Mouse (Mus musculus): Measurements from ENCODE around the gene Irf2bpl. TPM values are rescaled to one million over a fixed set of nuclear protein-coding genes. Genes with fewer than 3 reads are reported as not detected.

Gene Irf2bpl
- polyA plus RNA-seq, 1 experiment, result 97.5 TPM

DNA sequence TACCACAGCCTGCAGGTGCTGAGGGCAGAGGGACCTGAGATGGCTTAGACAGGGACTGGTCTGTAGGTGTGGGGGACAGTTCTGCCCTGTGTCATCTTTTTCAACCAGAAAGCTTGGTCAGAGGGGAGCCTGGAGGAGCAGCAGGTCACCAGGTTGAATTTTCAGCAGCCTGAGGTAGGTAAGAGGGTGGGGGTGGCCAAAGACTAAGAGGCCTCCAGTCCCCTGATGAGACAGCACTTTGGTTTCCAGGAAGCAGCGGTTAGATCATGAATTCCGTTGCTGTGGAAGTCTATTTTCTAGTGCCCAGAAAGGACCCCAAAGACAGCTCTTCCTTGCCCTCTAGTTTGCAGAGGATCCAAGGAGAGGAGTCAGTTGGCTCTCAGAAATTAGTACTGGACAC is 29.8 kb upstream of the Irf2bpl start:
- DNase-seq (ENCODE audit: low read depth), result no peak
- no peak for TF ChIP-seq POLR2A (IDR thresholded peaks at IDR 0.05; ENCODE audit: borderline replicate concordance, extremely low read depth, insufficient read depth, insufficient read length, poor library complexity, severe bottlenecking)
- TF ChIP-seq CTCF (IDR thresholded peaks at IDR 0.05; ENCODE audit: borderline replicate concordance, extremely low read depth, insufficient read depth, insufficient read length), result no peak

DNA sequence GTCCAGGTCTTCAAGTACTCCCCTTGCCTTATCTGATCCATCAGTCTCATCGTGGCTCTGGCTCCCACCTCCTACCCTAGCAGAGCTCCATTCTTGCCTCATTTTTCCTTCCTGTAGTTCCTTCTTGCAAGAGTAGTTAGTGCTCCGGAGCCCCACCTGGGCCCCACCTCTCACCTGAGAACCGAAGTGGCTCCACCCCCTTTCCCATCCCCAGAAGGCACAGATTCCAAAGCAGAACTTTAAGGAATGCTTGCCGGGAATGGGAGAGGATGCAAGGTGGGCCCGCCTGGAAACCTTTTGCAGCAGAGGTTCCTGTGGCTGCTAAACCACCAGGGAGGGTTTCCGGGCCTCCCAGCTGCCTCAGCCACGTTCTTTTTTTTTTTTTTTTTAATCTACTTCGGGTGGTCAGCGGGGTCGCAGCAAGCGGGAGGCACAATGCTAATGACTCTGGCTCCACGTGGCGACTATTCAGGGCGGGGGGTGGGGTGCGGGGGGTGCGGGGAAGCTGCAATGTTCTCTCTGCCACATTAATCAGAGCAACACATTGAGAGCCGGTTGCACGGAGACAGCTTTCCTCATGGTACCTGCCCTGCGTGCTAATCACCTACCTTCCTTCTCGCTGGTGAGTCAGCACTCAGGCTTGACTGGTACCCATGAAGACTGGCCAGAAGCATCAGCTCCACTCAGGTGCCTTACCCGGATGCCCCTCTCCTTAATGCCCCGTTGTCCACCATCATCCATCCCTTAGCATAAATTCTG is 27.9 kb upstream of the Irf2bpl start:
- TF ChIP-seq CTCF (IDR thresholded peaks at IDR 0.05; ENCODE audit: borderline replicate concordance, extremely low read depth, insufficient read depth, insufficient read length), result no peak
- TF ChIP-seq POLR2A (IDR thresholded peaks at IDR 0.05; ENCODE audit: borderline replicate concordance, extremely low read depth, insufficient read depth, insufficient read length, poor library complexity, severe bottlenecking), result no peak
- peak; percentile 65 for DNase-seq (ENCODE audit: low read depth)

DNA sequence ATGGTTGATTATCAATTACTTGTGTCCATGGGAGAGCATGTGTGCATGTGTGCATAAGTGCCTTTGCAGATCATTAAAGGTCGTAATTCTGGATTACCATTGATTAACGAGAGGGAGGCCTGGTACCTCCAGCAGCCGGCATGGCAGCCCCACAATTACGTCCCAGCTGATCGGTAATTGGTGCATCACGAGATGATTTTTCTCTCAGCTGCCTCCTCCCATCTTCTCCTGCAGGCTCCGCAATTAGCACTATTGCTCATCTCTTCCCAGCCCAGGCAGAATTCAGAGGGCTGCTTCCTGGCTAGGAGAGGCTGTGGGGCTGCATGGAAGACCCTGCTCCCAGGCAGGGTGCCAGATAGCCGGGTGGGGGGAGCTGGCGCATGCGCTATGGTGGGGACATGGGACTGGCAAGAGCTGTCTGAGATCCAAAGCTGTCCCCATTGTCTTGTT is 26.9 kb upstream of the Irf2bpl start:
- peak; percentile 98 for DNase-seq (ENCODE audit: low read depth)
- TF ChIP-seq POLR2A (IDR thresholded peaks at IDR 0.05; ENCODE audit: borderline replicate concordance, extremely low read depth, insufficient read depth, insufficient read length, poor library complexity, severe bottlenecking), result no peak
- TF ChIP-seq CTCF (IDR thresholded peaks at IDR 0.05; ENCODE audit: borderline replicate concordance, extremely low read depth, insufficient read depth, insufficient read length), result no peak

DNA sequence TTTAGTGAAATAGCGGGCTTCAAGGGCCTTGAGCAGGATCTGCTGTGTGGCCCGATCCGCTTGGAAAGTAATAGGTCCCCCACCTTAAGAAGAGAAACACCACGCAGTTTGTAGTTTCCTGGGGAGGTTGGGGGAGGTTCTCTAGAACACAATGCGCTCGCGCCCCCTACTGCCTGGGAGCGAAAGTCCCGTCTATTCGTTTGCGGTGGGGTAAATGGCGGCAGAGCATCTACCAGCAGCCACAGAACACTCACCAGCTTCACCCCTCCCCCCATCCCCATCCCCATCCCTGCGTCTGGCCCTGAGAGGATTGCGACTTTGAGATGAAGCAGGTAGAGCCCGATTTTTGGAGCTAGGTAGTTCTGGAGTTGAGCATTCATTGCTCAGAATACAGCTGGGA is 21.8 kb upstream of the Irf2bpl start:
- peak; percentile 91 for DNase-seq (ENCODE audit: low read depth)
- peak; percentile 87 for TF ChIP-seq CTCF (IDR thresholded peaks at IDR 0.05; ENCODE audit: borderline replicate concordance, extremely low read depth, insufficient read depth, insufficient read length)
- TF ChIP-seq POLR2A (IDR thresholded peaks at IDR 0.05; ENCODE audit: borderline replicate concordance, extremely low read depth, insufficient read depth, insufficient read length, poor library complexity, severe bottlenecking), result no peak

DNA sequence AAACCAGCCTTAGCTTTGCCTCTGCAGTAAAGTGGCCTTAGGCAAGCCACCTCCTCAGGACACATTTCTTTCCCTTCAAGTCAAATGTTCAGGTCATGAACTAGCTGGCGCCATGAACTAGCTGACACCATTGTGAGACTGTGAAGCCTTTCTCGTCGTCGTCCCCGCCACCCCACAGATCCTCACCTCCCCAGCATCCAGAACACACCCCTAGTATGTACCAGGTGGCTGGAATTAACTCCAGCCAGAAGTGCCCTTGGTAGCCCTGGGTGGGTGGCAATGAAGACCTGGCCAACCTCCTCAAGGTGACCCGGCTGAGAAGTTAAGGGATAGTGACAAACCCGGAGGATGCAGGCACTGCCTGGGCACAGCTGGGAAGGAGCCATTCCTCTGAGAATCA is 21.3 kb upstream of the Irf2bpl start:
- TF ChIP-seq CTCF (IDR thresholded peaks at IDR 0.05; ENCODE audit: borderline replicate concordance, extremely low read depth, insufficient read depth, insufficient read length), result no peak
- no peak for TF ChIP-seq POLR2A (IDR thresholded peaks at IDR 0.05; ENCODE audit: borderline replicate concordance, extremely low read depth, insufficient read depth, insufficient read length, poor library complexity, severe bottlenecking)
- DNase-seq (ENCODE audit: low read depth), result no peak

DNA sequence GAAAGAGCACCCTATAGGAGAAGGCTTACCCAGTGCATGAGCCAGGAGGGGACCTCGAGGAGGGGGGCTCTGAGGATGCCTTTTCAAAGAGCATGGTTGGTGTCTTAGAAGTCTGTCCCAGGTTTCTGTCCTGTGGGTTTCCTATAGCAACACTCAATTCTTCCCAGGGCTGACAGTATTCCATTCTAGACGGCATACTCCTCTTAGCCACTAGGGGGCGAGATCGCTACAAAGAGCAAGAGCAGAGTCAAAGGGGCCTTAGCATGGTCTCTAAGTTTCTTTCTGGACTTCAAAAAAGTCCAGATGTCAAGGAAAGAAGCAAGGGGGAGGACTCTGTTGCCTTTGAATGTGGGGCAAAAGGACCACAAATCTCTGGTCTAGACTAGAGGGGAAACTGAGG is 20.6 kb upstream of the Irf2bpl start:
- peak; percentile 67 for DNase-seq (ENCODE audit: low read depth)

DNA sequence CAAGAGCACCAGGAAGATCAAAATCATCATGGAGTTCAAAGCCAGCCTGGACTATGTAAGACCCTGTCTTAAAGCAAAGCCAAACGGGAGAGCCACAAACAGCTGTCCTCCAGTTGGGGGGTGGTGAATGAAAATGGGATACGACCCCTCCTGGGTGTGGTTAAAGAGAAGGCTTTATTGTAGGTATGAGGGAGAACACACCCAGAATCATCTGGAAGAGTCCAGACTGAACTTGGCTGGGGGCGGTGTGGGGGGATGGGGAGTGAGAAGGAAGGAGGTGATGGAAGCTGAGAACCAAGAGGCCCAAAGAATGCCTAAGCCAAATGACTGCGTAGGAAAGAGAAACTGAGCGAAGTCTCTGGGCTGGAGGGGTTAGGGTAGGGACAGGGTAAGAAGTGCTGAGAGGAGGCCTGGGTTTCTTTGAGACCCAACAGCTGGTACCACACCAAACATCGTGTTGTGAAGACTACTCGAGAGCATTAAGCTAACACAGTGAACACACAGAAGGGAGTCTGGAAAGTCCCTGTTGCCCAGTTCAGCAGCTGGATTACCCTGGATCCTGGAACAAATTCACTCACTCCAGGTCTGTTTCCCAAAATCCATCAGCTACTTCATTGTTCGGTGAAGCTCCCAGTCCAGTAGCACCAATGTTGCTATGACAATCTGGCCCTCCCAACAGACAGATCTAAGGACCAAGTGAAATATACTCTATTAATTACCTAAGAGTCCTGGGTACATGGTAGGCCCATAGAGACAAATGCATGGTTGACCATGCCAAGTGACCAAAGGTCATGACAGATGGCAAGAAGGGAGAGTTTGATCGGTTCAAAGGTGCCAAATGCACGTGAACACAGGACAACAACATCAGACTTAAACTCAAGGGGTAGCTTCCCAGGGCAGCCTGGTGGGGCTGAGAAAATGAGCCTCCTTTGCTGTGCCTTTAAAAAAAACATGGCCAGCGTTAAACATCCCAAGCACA is 19.5 kb upstream of the Irf2bpl start:
- TF ChIP-seq POLR2A (IDR thresholded peaks at IDR 0.05; ENCODE audit: borderline replicate concordance, extremely low read depth, insufficient read depth, insufficient read length, poor library complexity, severe bottlenecking) (no peak), CTCF (IDR thresholded peaks at IDR 0.05; ENCODE audit: borderline replicate concordance, extremely low read depth, insufficient read depth, insufficient read length) (no peak)
- DNase-seq (ENCODE audit: low read depth), result no peak

More for the DNA sequence above, 20.6 kb upstream of the Irf2bpl start:
- peak; percentile 75; the same call in 1 of the 2 replicates for TF ChIP-seq CTCF (IDR thresholded peaks at IDR 0.05; ENCODE audit: borderline replicate concordance, extremely low read depth, insufficient read depth, insufficient read length)
- TF ChIP-seq POLR2A (IDR thresholded peaks at IDR 0.05; ENCODE audit: borderline replicate concordance, extremely low read depth, insufficient read depth, insufficient read length, poor library complexity, severe bottlenecking), result no peak

- DNase-seq (ENCODE audit: low read depth), result no peak
- TF ChIP-seq POLR2A (IDR thresholded peaks at IDR 0.05; ENCODE audit: borderline replicate concordance, extremely low read depth, insufficient read depth, insufficient read length, poor library complexity, severe bottlenecking) (no peak), CTCF (IDR thresholded peaks at IDR 0.05; ENCODE audit: borderline replicate concordance, extremely low read depth, insufficient read depth, insufficient read length) (no peak)
Observed at GRCm38 (mm10) chr12:86899461-86900179, 15.0 kb upstream of the Irf2bpl start.

- no peak for DNase-seq (ENCODE audit: low read depth)
Observed at GRCm38 (mm10) chr12:86898448-86898847, 13.8 kb upstream of the Irf2bpl start.

GRCm38 (mm10) chr12:86897769-86898273 is 13.2 kb upstream of the Irf2bpl start:
- peak; percentile 61 for DNase-seq (ENCODE audit: low read depth)
- TF ChIP-seq CTCF (IDR thresholded peaks at IDR 0.05; ENCODE audit: borderline replicate concordance, extremely low read depth, insufficient read depth, insufficient read length) (no peak), POLR2A (IDR thresholded peaks at IDR 0.05; ENCODE audit: borderline replicate concordance, extremely low read depth, insufficient read depth, insufficient read length, poor library complexity, severe bottlenecking) (no peak)

More at GRCm38 (mm10) chr12:86898448-86898847, 13.8 kb upstream of the Irf2bpl start:
- TF ChIP-seq POLR2A (IDR thresholded peaks at IDR 0.05; ENCODE audit: borderline replicate concordance, extremely low read depth, insufficient read depth, insufficient read length, poor library complexity, severe bottlenecking), result no peak
- no peak for TF ChIP-seq CTCF (IDR thresholded peaks at IDR 0.05; ENCODE audit: borderline replicate concordance, extremely low read depth, insufficient read depth, insufficient read length)
